Mouse (Mus musculus): ENCODE results near the gene Adam17. TPM values are rescaled to one million over a fixed set of nuclear protein-coding genes. Genes with fewer than 3 reads are reported as not detected.

Adam17 gene
- polyA plus RNA-seq, 2 experiments = 34.7 to 40.7 TPM

DNA sequence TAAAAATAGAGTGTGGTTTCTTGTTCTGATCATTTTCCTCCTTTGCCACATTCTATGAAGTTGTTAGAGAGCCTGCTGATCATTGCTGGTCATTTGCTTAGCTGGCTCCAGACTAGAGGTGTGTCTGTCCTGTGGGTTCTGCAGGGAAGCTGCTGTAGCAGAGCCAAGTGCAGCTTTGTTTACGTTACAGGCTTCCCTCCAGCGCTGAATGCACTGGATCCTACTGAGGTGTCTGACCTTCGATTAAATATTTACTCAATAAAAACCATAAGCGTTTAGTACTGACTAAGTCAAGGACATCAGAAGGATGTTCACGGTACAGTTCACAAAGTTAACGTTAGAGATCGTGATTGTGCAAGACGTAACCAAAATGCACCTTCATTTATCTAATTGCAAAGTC, 71.5 kb downstream of the Adam17 start:
- Histone ChIP-seq H3K4me1 (ENCODE audit: control insufficient read depth, insufficient read depth, low read length) (no peaks in the 10 kb centered on the region), H3K36me3 (ENCODE audit: control insufficient read depth, insufficient read depth, low read length) (peaks cover 85% of the 10 kb centered on the region), H3K27ac (replicated peaks; ENCODE audit: low read depth, low read length) (no peak overlapping the region), H3K9me3 (ENCODE audit: control insufficient read depth, low read length) (no peaks in the 10 kb centered on the region), H3K27me3 (ENCODE audit: control insufficient read depth, insufficient read depth, low read length) (no peaks in the 10 kb centered on the region), H3K9ac (ENCODE audit: low read depth, low read length, severe bottlenecking) (no peak overlapping the region), H3K4me2 (replicated peaks; ENCODE audit: low read depth, low read length, severe bottlenecking) (no peak overlapping the region), H3K4me3 (replicated peaks; ENCODE audit: low read length) (no peak overlapping the region)
- DNase-seq (ENCODE audit: low spot score) = no peak
- no peak for ATAC-seq (ENCODE audit: low FRiP score, low read depth)
- no peak for TF ChIP-seq POLR2A (IDR thresholded peaks at IDR 0.05; ENCODE audit: borderline replicate concordance, extremely low read depth, insufficient read depth, insufficient read length)
- WGBS = 91% methylated on average over 8 of the region's 8 CpGs

DNA sequence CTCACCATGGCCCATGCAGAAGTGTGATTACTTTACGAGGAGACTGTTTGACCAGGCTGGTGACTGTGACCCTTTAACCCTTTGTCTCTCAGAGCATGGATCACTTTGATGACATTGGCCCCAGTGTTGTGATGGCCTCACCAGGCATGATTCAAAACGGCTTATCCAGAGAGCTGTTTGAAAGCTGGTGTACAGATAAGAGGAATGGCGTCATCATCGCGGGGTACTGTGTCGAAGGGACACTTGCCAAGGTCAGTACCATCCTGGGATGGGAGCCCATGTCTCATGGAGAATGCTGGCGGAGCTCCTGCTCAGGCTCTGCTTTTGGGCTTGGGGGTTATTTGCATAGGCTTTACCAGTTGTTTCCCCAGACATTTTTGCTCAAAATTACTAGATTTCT, 72.1 kb downstream of the Adam17 start:
- 84% methylated on average over 7 of the region's 7 CpGs for WGBS

DNA sequence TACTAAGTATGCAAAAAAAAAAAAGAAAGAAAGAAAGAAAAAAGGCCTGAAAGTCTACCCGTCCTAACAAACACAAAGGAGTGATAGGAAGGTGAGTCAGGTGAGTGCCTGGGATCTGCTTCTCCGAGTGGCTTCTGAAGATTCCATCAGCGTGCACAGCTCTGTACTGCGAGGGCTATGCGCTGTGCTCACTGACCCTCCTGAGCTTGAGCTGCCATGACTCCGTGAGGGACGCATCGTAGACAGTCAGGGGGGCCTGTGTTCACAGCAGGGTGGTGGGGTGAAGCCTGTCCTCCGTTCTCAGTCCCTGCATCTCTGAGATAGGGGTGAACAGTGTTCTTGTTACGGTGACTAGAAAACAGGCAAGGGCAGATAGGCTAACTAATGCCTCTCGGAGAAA, 74.6 kb downstream of the Adam17 start:
- 94% methylated on average over 11 of the region's 11 CpGs for WGBS
- H3K9ac ChIP-seq (ENCODE audit: low read depth, low read length, severe bottlenecking) = no peak overlapping the region
- DNase-seq (ENCODE audit: low spot score) (no peak), ATAC-seq (ENCODE audit: low FRiP score, low read depth) (no peak)
- H3K4me1 ChIP-seq (ENCODE audit: control insufficient read depth, insufficient read depth, low read length) = no peaks in the 10 kb centered on the region
- no peak overlapping the region for H3K4me2 ChIP-seq (replicated peaks; ENCODE audit: low read depth, low read length, severe bottlenecking)
- H3K27ac ChIP-seq (replicated peaks; ENCODE audit: low read depth, low read length) = no peak overlapping the region
- no peak for TF ChIP-seq POLR2A (IDR thresholded peaks at IDR 0.05; ENCODE audit: borderline replicate concordance, extremely low read depth, insufficient read depth, insufficient read length)
- H3K36me3 ChIP-seq (ENCODE audit: control insufficient read depth, insufficient read depth, low read length) = peaks cover 86% of the 10 kb centered on the region
- H3K27me3 ChIP-seq (ENCODE audit: control insufficient read depth, insufficient read depth, low read length) = no peaks in the 10 kb centered on the region
- H3K9me3 ChIP-seq (ENCODE audit: control insufficient read depth, low read length) = no peaks in the 10 kb centered on the region
- H3K4me3 ChIP-seq (replicated peaks; ENCODE audit: low read length) = no peak overlapping the region

More for the DNA sequence above, 72.1 kb downstream of the Adam17 start:
- peaks cover 85% of the 10 kb centered on the region for H3K36me3 ChIP-seq (ENCODE audit: control insufficient read depth, insufficient read depth, low read length)
- no peaks in the 10 kb centered on the region for H3K9me3 ChIP-seq (ENCODE audit: control insufficient read depth, low read length)
- TF ChIP-seq POLR2A (IDR thresholded peaks at IDR 0.05; ENCODE audit: borderline replicate concordance, extremely low read depth, insufficient read depth, insufficient read length) = no peak
- H3K27me3 ChIP-seq (ENCODE audit: control insufficient read depth, insufficient read depth, low read length) = no peaks in the 10 kb centered on the region
- H3K4me3 ChIP-seq (replicated peaks; ENCODE audit: low read length) = no peak overlapping the region
- DNase-seq (ENCODE audit: low spot score) = no peak
- H3K4me1 ChIP-seq (ENCODE audit: control insufficient read depth, insufficient read depth, low read length) = no peaks in the 10 kb centered on the region
- no peak overlapping the region for H3K4me2 ChIP-seq (replicated peaks; ENCODE audit: low read depth, low read length, severe bottlenecking)
- no peak overlapping the region for H3K9ac ChIP-seq (ENCODE audit: low read depth, low read length, severe bottlenecking)
- H3K27ac ChIP-seq (replicated peaks; ENCODE audit: low read depth, low read length) = no peak overlapping the region
- ATAC-seq (ENCODE audit: low FRiP score, low read depth) = no peak

GRCm38 (mm10) chr12:21289651-21290050, 83.8 kb downstream of the Adam17 start:
- Histone ChIP-seq H3K36me3 (ENCODE audit: control insufficient read depth, insufficient read depth, low read length) (peaks cover 50% of the 10 kb centered on the region), H3K9ac (ENCODE audit: low read depth, low read length, severe bottlenecking) (no peak overlapping the region), H3K27ac (replicated peaks; ENCODE audit: low read depth, low read length) (no peak overlapping the region), H3K9me3 (ENCODE audit: control insufficient read depth, low read length) (no peaks in the 10 kb centered on the region), H3K4me3 (replicated peaks; ENCODE audit: low read length) (no peak overlapping the region), H3K27me3 (ENCODE audit: control insufficient read depth, insufficient read depth, low read length) (no peaks in the 10 kb centered on the region), H3K4me2 (replicated peaks; ENCODE audit: low read depth, low read length, severe bottlenecking) (no peak overlapping the region), H3K4me1 (ENCODE audit: control insufficient read depth, insufficient read depth, low read length) (peaks cover 4% of the 10 kb centered on the region; the same call in 1 of the 2 replicates)
- ATAC-seq (ENCODE audit: low FRiP score, low read depth) (no peak), DNase-seq (ENCODE audit: low spot score) (no peak)
- no peak for TF ChIP-seq POLR2A (IDR thresholded peaks at IDR 0.05; ENCODE audit: borderline replicate concordance, extremely low read depth, insufficient read depth, insufficient read length)
- WGBS = 86% methylated on average over 6 of the region's 6 CpGs

GRCm38 (mm10) chr12:21288716-21289395, 84.6 kb downstream of the Adam17 start:
- DNase-seq (ENCODE audit: low spot score) (no peak), ATAC-seq (ENCODE audit: low FRiP score, low read depth) (no peak)
- TF ChIP-seq POLR2A (IDR thresholded peaks at IDR 0.05; ENCODE audit: borderline replicate concordance, extremely low read depth, insufficient read depth, insufficient read length) = no peak
- Histone ChIP-seq H3K9me3 (ENCODE audit: control insufficient read depth, low read length) (no peaks in the 10 kb centered on the region), H3K4me3 (replicated peaks; ENCODE audit: low read length) (no peak overlapping the region), H3K27ac (replicated peaks; ENCODE audit: low read depth, low read length) (no peak overlapping the region), H3K27me3 (ENCODE audit: control insufficient read depth, insufficient read depth, low read length) (no peaks in the 10 kb centered on the region), H3K4me2 (replicated peaks; ENCODE audit: low read depth, low read length, severe bottlenecking) (no peak overlapping the region), H3K9ac (ENCODE audit: low read depth, low read length, severe bottlenecking) (no peak overlapping the region), H3K36me3 (ENCODE audit: control insufficient read depth, insufficient read depth, low read length) (peaks cover 42% of the 10 kb centered on the region), H3K4me1 (ENCODE audit: control insufficient read depth, insufficient read depth, low read length) (peaks cover 4% of the 10 kb centered on the region; the same call in 1 of the 2 replicates)
- WGBS = 87% methylated on average over 3 of the region's 3 CpGs

Data from limb, embryonic 14.5 days (tissue).